Mouse (Mus musculus): ENCODE data around the gene Wnk3.

DNA sequence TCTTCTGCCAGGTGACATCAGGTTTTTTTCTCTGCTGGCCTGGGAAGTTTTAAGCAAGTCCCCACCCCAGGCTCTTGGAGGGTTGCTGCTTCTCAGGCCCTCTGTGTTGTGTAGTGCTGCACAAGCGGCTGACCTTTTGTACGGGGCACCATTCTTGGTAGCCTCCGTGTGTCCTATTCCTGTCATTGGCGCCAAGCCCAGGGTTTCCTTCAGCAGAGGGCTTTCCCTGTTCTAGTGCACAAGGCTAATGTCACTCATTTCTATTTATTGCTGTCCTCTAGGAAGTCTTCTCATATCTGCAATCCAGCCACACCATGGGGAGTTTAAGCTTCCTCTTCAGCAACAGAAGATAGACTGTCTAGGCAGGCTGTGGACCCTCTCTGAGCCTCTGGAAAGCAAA is 139.9 kb downstream of the Wnk3 start:
- TF ChIP-seq POLR2A (IDR thresholded peaks at IDR 0.05; ENCODE audit: insufficient read depth, low read length) (no peak), EP300 (IDR thresholded peaks at IDR 0.05; ENCODE audit: insufficient read depth, low read depth, low read length) (no peak), CTCF (IDR thresholded peaks at IDR 0.05; ENCODE audit: low read depth, low read length) (no peak)

All from ES-Bruce4 (cell line).